Mouse (Mus musculus): ENCODE results near the gene Plcg2.

DNA sequence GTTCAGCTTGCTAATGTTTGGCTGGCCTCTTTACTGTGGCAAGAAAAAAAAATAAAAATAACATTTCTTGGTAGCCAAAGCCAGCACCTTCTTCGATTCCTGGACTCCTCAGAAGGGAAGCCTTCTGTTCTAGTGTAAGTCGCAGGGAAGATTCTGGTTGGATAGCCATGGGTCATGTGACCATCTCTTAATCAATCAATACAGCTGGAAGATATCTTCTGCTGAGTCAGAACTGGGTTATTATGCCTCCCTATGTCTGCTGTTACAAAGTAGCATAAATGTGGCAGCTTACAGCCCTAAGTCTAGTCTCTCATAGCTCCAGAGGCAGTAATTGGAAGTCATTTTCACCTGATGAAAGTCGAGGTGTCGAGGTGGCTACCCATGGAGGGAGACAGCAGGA lies 180.6 kb downstream of the Plcg2 start:
- TF ChIP-seq CTCF (IDR thresholded peaks at IDR 0.05; ENCODE audit: borderline replicate concordance, insufficient read depth, low read length) = no peak
- no peak for TF ChIP-seq POLR2A (IDR thresholded peaks at IDR 0.05; ENCODE audit: low read depth, low read length)
